Mouse (Mus musculus) spleen, postnatal 0 days (tissue): ENCODE measurements around the gene Olfr588-ps1. TPM values are rescaled to one million over a fixed set of nuclear protein-coding genes. Genes with fewer than 3 reads are reported as not detected.

Experiments
- polyA plus RNA-seq: library from polyadenylated mRNA; unstranded; fragments of >200 nt; fragmentation: Nextera tagmentation; extraction: Ambion mirVana; gene quantifications from 2 replicates; pipeline ENCODE4 v1.2.1, GENCODE M21; 2015

Olfr588-ps1 gene
- not detected in 2 replicates for polyA plus RNA-seq

GRCm38 (mm10) chr7:103140579-103140978 is at the start of gene Olfr588-ps1:
Olfr588-ps1 (plus strand) TSS chr7:103140879.

GRCm38 (mm10) chr7:103097420-103097819 is 43.3 kb upstream of the Olfr588-ps1 start, which contains the start of gene Olfr585:
Olfr585 (plus strand) TSS chr7:103097720.

GRCm38 (mm10) chr7:103125538-103125937 is 15.1 kb upstream of the Olfr588-ps1 start, which contains the start of gene Olfr586:
Olfr586 (minus strand) TSS chr7:103125638.

GRCm38 (mm10) chr7:103156256-103156655 is 15.6 kb downstream of the Olfr588-ps1 start, which contains the start of gene Olfr589:
Olfr589 (minus strand) TSS chr7:103156356.

GRCm38 (mm10) chr7:103178240-103178639 is 37.6 kb downstream of the Olfr588-ps1 start, which contains the start of gene Olfr591:
Olfr591 (minus strand) TSS chr7:103178340.

GRCm38 (mm10) chr7:103184503-103184902 is 43.8 kb downstream of the Olfr588-ps1 start, which contains the start of gene Olfr592:
Olfr592 (plus strand) TSS chr7:103184803.

Other genes starting within 250 kb of the Olfr588-ps1 start
- gene Olfr569, start 250.0 kb upstream of the Olfr588-ps1 start, polyA plus RNA-seq, result not detected in 2 replicates
- not detected in 2 replicates for gene Olfr570, start 246.3 kb upstream of the Olfr588-ps1 start, polyA plus RNA-seq
- gene Olfr571, start 223.3 kb upstream of the Olfr588-ps1 start, polyA plus RNA-seq, result not detected in 2 replicates
- gene Olfr572, start 216.5 kb upstream of the Olfr588-ps1 start, polyA plus RNA-seq, result not detected in 2 replicates
- gene Olfr573-ps1, start 198.3 kb upstream of the Olfr588-ps1 start, polyA plus RNA-seq, result not detected in 2 replicates
- not detected in 2 replicates for gene Olfr574, start 192.4 kb upstream of the Olfr588-ps1 start, polyA plus RNA-seq
- not detected in 2 replicates for gene Olfr575, start 182.1 kb upstream of the Olfr588-ps1 start, polyA plus RNA-seq
- gene Olfr576, start 178.2 kb upstream of the Olfr588-ps1 start, polyA plus RNA-seq, result not detected in 2 replicates
- not detected in 2 replicates for gene Olfr577, start 164.9 kb upstream of the Olfr588-ps1 start, polyA plus RNA-seq
- not detected in 2 replicates for gene Olfr578, start 151.6 kb upstream of the Olfr588-ps1 start, polyA plus RNA-seq
- gene Olfr582, start 102.9 kb upstream of the Olfr588-ps1 start, polyA plus RNA-seq, result not detected in 2 replicates
- not detected in 2 replicates for gene Olfr583, start 89.6 kb upstream of the Olfr588-ps1 start, polyA plus RNA-seq
- not detected in 2 replicates for gene Olfr584, start 59.0 kb upstream of the Olfr588-ps1 start, polyA plus RNA-seq
- not detected in 2 replicates for gene Olfr585, start 43.2 kb upstream of the Olfr588-ps1 start, polyA plus RNA-seq
- gene Olfr586, start 15.2 kb upstream of the Olfr588-ps1 start, polyA plus RNA-seq, result not detected in 2 replicates
- gene Olfr589, start 15.5 kb downstream of the Olfr588-ps1 start, polyA plus RNA-seq, result not detected in 2 replicates
- gene Olfr591, start 37.5 kb downstream of the Olfr588-ps1 start, polyA plus RNA-seq, result not detected in 2 replicates
- gene Olfr592, start 43.9 kb downstream of the Olfr588-ps1 start, polyA plus RNA-seq, result not detected in 2 replicates
- gene Olfr593, start 71.0 kb downstream of the Olfr588-ps1 start, polyA plus RNA-seq, result not detected in 2 replicates
- gene Olfr594, start 76.1 kb downstream of the Olfr588-ps1 start, polyA plus RNA-seq, result not detected in 2 replicates
- gene Usp17ld, start 111.6 kb downstream of the Olfr588-ps1 start, polyA plus RNA-seq, result not detected in 2 replicates
- not detected in 2 replicates for gene Olfr596, start 164.8 kb downstream of the Olfr588-ps1 start, polyA plus RNA-seq
- not detected in 2 replicates for gene Olfr597, start 175.4 kb downstream of the Olfr588-ps1 start, polyA plus RNA-seq
- not detected in 2 replicates for gene Olfr598, start 182.7 kb downstream of the Olfr588-ps1 start, polyA plus RNA-seq
- not detected in 2 replicates for gene Olfr599, start 195.0 kb downstream of the Olfr588-ps1 start, polyA plus RNA-seq
- gene Olfr600, start 208.8 kb downstream of the Olfr588-ps1 start, polyA plus RNA-seq, result not detected in 2 replicates
- not detected in 2 replicates for gene Olfr601, start 221.8 kb downstream of the Olfr588-ps1 start, polyA plus RNA-seq
- not detected in 2 replicates for gene Olfr603, start 245.3 kb downstream of the Olfr588-ps1 start, polyA plus RNA-seq